Mouse (Mus musculus): ENCODE data around the gene Neurog1.

DNA sequence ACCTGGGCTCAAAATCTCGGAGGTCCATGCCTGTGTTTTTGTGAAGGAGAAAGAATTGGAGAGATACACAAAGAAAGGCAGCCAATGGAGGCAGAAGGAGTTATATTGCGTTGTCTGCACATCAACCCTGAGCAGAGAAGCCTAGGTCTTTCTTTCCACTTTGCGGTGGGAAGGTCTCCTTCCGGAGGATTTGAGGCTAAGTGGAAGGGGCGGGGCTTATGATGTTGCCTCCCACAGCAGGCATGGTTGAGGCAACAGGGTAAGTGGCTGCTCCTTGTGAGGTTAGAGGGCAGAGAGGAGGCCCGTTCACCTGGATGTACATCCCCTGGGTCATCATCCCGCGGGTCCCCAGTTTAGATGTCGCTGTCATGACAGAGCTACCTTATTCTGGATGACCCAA is 32.7 kb downstream of the Neurog1 start:
- no peak for TF ChIP-seq CHD2 (IDR thresholded peaks at IDR 0.05; ENCODE audit: low read depth, low read length)
- no peak for TF ChIP-seq ZC3H11A (IDR thresholded peaks at IDR 0.05; ENCODE audit: borderline replicate concordance, low read depth, low read length)
- no peak for TF ChIP-seq HCFC1 (IDR thresholded peaks at IDR 0.05; ENCODE audit: borderline replicate concordance, insufficient read depth, low read length)

All from ES-E14 (cell line).